Mouse (Mus musculus) gonadal fat pad, adult 2 months (tissue): Measurements from ENCODE around the gene 6030468B19Rik. TPM values are rescaled to one million over a fixed set of nuclear protein-coding genes. Genes with fewer than 3 reads are reported as not detected.

Source experiments
- DNase-seq: peaks from one replicate; pipeline ENCODE4 v3.0.0-alpha.2; 2012; ENCODE audit warnings: low read depth
- polyA plus RNA-seq: library from polyadenylated mRNA; depleted of rRNA; stranded (reverse); fragments of >200 nt; gene quantifications from 2 replicates; pipeline ENCODE4 v1.2.3, GENCODE M21; 2012; rRNA removed

Gene 6030468B19Rik
- polyA plus RNA-seq, 1 experiment, result not detected

DNA sequence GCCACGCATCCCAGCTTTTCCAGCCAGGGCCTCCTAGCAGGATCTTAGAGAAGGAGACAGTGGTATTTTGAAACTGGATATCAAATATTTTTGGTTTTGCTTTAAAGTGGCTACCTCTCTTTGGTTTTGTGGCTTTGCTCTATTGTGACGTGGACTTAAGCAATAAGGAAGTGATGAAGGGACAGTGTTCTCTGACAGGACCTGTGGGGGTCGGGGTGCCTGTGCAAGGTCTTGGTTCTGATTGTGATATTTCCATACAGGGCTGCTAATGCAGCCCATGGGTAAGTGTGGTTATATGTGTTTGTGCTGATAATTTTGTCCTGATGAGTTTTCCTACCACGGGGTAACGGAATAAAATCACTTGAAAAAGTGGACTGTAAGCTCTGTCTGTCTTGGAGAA lies 57.9 kb downstream of the 6030468B19Rik start:
- DNase-seq, result no peak

- no peak for DNase-seq
Observed at GRCm38 (mm10) chr11:117855975-117856374, 58.5 kb downstream of the 6030468B19Rik start.

Other genes with a start within 250 kb of the 6030468B19Rik start
- 15.0 and 15.8 TPM in 2 replicates for gene Tnrc6c, start 143.4 kb upstream of the 6030468B19Rik start, polyA plus RNA-seq
- 4.9 and 5.8 TPM in 2 replicates for gene Tmc8, start 15.6 kb upstream of the 6030468B19Rik start, polyA plus RNA-seq
- 42.5 and 49.8 TPM in 2 replicates for gene Tmc6, start 15.5 kb upstream of the 6030468B19Rik start, polyA plus RNA-seq
- 0.15 TPM in 1 of 2 replicates, not detected in the other for gene Gm20708, start 12.0 kb downstream of the 6030468B19Rik start, polyA plus RNA-seq
- 107 and 133 TPM in 2 replicates for gene Syngr2, start 12.0 kb downstream of the 6030468B19Rik start, polyA plus RNA-seq
- gene Afmid, start 28.3 kb downstream of the 6030468B19Rik start, polyA plus RNA-seq, result 5.7 and 8.7 TPM in 2 replicates
- 7.2 and 9.8 TPM in 2 replicates for gene Tk1, start 28.4 kb downstream of the 6030468B19Rik start, polyA plus RNA-seq
- gene Birc5, start 51.6 kb downstream of the 6030468B19Rik start, polyA plus RNA-seq, result 1.6 and 2.3 TPM in 2 replicates
- gene Tmem235, start 63.1 kb downstream of the 6030468B19Rik start, polyA plus RNA-seq, result not detected in 2 replicates
- 10.7 and 12.5 TPM in 2 replicates for gene Tha1, start 75.8 kb downstream of the 6030468B19Rik start, polyA plus RNA-seq
- 4.5 and 5.4 TPM in 2 replicates for gene Socs3, start 172.4 kb downstream of the 6030468B19Rik start, polyA plus RNA-seq
- gene Pgs1, start 188.6 kb downstream of the 6030468B19Rik start, polyA plus RNA-seq, result 32.4 and 44.8 TPM in 2 replicates